Mouse (Mus musculus) intestine, embryonic 16.5 days (tissue): ENCODE results near the gene Fam20b. TPM values are rescaled to one million over a fixed set of nuclear protein-coding genes. Genes with fewer than 3 reads are reported as not detected.

ENCODE experiments used
- ATAC-seq: fragments of 200-750 bp; cut with Nextera tagmentation; 2 replicates; pipeline ENCODE4 v1.8.0; 2017; ENCODE audit warnings: moderate TSS enrichment, moderate library complexity
- H3K27ac ChIP-seq: fragments of 300-500 bp; sonication (generic); 2 replicates; pipeline ENCODE4 v1.5.1; 2014; ENCODE audit warnings: mild to moderate bottlenecking, low read length
- H3K27me3 ChIP-seq: fragments of 300-500 bp; sonication (generic); replicated peaks from 2 replicates; pipeline ENCODE4 v1.6.1; 2014; ENCODE audit warnings: low read length, control low read depth, mixed read lengths; ENCODE audit not compliant: control insufficient read depth, insufficient read depth
- H3K36me3 ChIP-seq: fragments of 300-500 bp; sonication (generic); 2 replicates; pipeline ENCODE4 v1.6.1; 2014; ENCODE audit warnings: low read length, control low read depth; ENCODE audit not compliant: control insufficient read depth, insufficient read depth
- H3K4me1 ChIP-seq: fragments of 300-500 bp; sonication (generic); 2 replicates; pipeline ENCODE4 v1.6.1; 2014; ENCODE audit warnings: low read length, control low read depth, mixed read lengths; ENCODE audit not compliant: control insufficient read depth, insufficient read depth
- H3K4me2 ChIP-seq: fragments of 300-500 bp; sonication (generic); 2 replicates; pipeline ENCODE4 v1.6.1; 2014; ENCODE audit warnings: low read depth, low read length, control low read depth
- H3K4me3 ChIP-seq: fragments of 300-500 bp; sonication (generic); 2 replicates; pipeline ENCODE4 v1.5.1; 2014; ENCODE audit warnings: mild to moderate bottlenecking, low read length
- H3K9ac ChIP-seq: fragments of 300-500 bp; sonication (generic); 2 replicates; pipeline ENCODE4 v1.6.1; 2014; ENCODE audit warnings: low read depth, low read length
- H3K9me3 ChIP-seq: fragments of 300-500 bp; sonication (generic); 2 replicates; pipeline ENCODE4 v1.6.1; 2016; ENCODE audit warnings: low read length, control low read depth; ENCODE audit not compliant: control insufficient read depth
- WGBS: fragments of 180-500 bp; shearing (Covaris S2); extraction: QIAGEN DNeasy Blood & Tissue Kit; methylation state at CpG from one replicate; pipeline ENCODE4 v1.1.7; 2014; 5-methylcytosine and 5-hydroxymethylcytosine counted together
- polyA plus RNA-seq: library from polyadenylated mRNA; unstranded; fragments of >200 nt; fragmentation: Nextera tagmentation; extraction: Ambion mirVana; gene quantifications from 2 replicates; pipeline ENCODE4 v1.2.1, GENCODE M21; 2015

The Fam20b gene
- polyA plus RNA-seq, 1 experiment from 2014 or later = 38.6 TPM

DNA sequence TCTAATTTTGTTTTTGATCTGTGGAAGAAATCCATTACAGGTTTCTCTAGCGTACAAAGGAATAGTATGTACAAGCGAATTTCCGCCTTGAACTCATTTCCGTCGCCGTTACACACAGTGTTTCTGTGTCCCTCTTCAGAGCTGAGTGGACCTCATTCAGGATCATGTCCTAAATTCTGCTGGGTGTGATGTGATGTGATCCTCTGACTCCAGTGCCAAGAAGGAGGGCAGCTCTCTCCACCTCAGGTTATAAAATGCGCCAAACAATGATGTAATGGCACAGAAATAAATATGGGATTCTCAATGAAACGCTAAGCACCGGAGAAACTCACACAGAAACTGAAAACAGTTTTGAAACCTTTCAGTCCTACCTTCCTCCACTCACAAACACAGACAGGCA, 14.7 kb upstream of the Fam20b start:
- WGBS = 79% methylated on average over 9 of the region's 9 CpGs
- Histone ChIP-seq H3K27ac (peak overlapping the region; percentile 76), H3K27me3 (no peaks in the 10 kb centered on the region), H3K4me3 (no peak overlapping the region; the same call in 1 of the 2 replicates), H3K4me1 (peaks cover 6% of the 10 kb centered on the region; the same call in 1 of the 2 replicates), H3K9ac (no peak overlapping the region), H3K4me2 (peak overlapping the region; percentile 16), H3K36me3 (no peaks in the 10 kb centered on the region), H3K9me3 (no peaks in the 10 kb centered on the region)
- no peak for ATAC-seq

DNA sequence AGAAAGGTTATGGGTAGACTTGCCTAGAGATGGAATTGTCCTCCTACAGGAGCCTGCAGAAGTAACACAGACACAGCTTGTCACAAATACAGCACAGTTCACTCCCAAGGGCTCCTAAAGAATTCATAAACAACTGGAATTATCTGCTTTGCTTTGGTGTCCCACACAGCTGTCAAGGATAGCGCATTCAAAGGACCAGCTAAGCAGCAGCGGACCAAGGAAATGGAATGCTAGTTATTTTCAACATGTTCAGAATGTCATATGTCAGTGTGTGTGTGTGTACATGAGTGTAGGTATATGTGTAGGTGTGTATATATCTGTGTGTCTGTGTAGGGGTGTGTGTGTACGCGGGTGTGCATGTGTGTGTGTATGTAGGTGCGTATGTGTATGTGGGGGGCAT, 14.1 kb upstream of the Fam20b start:
- Histone ChIP-seq H3K4me3 (no peak overlapping the region), H3K9me3 (no peaks in the 10 kb centered on the region), H3K4me2 (no peak overlapping the region), H3K9ac (no peak overlapping the region), H3K27me3 (no peaks in the 10 kb centered on the region), H3K27ac (peak overlapping the region; percentile 76), H3K4me1 (peaks cover 6% of the 10 kb centered on the region; the same call in 1 of the 2 replicates), H3K36me3 (no peaks in the 10 kb centered on the region)
- ATAC-seq = no peak
- WGBS = 74% methylated on average over 5 of the region's 5 CpGs

DNA sequence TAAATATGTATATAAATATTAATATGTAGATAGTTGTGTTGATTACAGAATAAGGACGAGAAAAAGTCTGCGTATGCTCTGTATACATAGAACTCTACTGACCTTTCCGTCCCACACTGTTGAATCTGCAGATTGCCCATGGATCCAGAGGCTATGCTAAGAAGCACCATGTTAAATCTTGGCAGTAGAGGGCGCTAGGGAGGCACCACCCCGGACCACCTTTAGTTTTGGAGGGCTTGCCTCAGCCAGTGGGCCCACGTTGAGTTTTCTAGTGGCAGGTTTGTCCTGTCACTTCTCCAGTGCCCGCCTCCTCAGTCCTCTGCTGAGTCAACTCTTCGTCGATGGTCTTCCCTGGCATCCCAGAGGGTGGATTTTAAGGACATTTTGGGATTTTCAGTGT, 11.9 kb upstream of the Fam20b start:
- H3K4me2 ChIP-seq = no peak overlapping the region
- no peaks in the 10 kb centered on the region for H3K27me3 ChIP-seq
- no peak overlapping the region for H3K9ac ChIP-seq
- 65% methylated on average over 9 of the region's 9 CpGs for WGBS
- no peak for ATAC-seq
- H3K27ac ChIP-seq = no peak overlapping the region
- H3K4me3 ChIP-seq = no peak overlapping the region
- H3K4me1 ChIP-seq = peaks cover 12% of the 10 kb centered on the region
- H3K36me3 ChIP-seq = no peaks in the 10 kb centered on the region
- H3K9me3 ChIP-seq = no peaks in the 10 kb centered on the region

DNA sequence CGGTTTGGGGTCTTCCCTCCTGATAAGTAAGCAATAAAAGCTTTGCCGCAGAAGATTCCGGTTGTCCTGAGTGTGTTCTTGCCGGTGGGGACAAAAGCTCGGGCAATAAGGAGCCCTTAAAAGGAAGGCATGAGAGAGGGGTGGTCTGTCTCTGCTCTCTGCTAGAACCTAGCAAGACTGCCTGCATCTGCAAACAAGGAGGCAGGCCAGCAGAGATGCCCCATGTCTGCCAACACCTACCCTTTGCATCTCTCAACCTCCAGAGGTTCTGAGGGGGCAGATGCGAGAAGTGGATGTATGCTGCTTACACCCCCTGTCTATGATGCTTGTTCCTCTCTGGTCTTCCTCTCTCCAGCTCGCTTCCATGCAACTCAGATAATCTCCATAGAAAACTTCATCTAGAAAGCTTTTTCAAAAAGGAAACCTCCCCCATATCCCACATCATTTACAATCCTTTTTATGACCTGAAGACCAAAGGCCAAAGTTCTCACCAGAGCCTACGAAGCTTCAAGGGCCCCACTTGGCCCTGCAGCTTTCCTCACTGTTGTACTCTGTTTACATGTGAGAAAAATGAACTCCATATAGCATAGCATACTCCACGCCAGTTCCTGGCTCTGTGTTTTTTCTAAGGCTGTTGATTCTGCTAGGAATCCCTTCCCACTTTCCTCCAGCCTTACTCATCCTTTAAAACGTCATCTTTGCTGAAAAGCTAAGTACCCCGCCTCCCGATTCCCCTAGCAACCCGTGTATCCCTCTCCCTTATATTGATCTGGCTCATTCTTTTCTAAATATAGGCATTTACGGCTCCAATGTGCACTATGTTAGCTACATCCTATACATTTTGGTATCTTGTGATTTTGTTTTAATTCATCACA, 8.6 kb upstream of the Fam20b start:
- Histone ChIP-seq H3K4me2 (peak overlapping the region; percentile 29), H3K27ac (peak overlapping the region; percentile 84), H3K9me3 (no peaks in the 10 kb centered on the region), H3K36me3 (no peaks in the 10 kb centered on the region), H3K9ac (no peak overlapping the region), H3K4me1 (peaks cover 6% of the 10 kb centered on the region), H3K27me3 (no peaks in the 10 kb centered on the region), H3K4me3 (no peak overlapping the region)
- WGBS = 43% methylated on average over 13 of the region's 14 CpGs
- ATAC-seq = peak; percentile 82

DNA sequence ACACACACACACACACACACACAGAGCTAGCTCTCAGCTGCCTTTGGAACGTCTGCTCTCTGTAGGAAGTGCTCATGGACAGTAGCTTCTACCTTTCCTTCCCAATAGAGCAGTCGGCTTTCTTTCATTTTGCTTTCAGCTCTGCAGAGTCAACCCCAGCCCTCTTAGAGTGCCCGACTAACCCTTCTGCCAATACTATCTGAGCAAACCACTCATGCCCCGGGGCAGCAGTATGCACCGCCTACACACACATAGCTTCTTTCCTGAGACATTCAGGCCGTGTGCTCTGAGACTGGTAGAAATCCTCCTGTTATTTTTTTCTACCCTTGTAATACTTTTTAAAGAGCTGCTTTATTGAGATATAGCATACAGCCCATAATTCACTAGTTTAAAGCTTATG, 3.2 kb upstream of the Fam20b start:
- H3K4me1 ChIP-seq = peaks cover 12% of the 10 kb centered on the region
- no peaks in the 10 kb centered on the region for H3K9me3 ChIP-seq
- no peak overlapping the region for H3K4me2 ChIP-seq
- WGBS = 59% methylated on average over 6 of the region's 6 CpGs
- H3K36me3 ChIP-seq = no peaks in the 10 kb centered on the region
- no peaks in the 10 kb centered on the region for H3K27me3 ChIP-seq
- no peak overlapping the region for H3K27ac ChIP-seq
- no peak for ATAC-seq
- H3K4me3 ChIP-seq = no peak overlapping the region
- H3K9ac ChIP-seq = no peak overlapping the region

DNA sequence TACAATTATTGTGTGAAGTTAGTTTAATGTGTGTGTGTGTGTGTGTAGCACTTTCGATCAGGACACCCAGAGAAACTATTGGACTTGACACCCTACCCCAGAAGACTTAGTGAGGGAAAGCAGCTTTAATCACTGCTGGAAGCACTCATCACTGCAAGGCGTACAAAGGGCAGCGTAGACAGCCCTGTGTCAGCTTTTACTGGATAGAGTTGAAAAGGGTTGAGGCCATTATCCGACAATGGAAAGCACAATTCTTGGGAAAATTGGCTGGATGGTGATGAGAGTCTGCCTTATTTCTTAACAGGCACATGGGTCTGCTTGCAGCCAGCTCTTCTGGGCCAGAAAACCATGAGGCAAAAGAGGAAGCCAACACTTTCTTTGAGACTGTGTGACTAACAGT, 1.2 kb upstream of the Fam20b start:
- Histone ChIP-seq H3K9me3 (no peaks in the 10 kb centered on the region), H3K27me3 (no peaks in the 10 kb centered on the region), H3K4me3 (no peak overlapping the region), H3K4me1 (peaks cover 16% of the 10 kb centered on the region), H3K36me3 (no peaks in the 10 kb centered on the region), H3K9ac (no peak overlapping the region), H3K4me2 (peak overlapping the region; percentile 59; the same call in 1 of the 2 replicates), H3K27ac (peak overlapping the region; percentile 50; the same call in 1 of the 2 replicates)
- WGBS = 69% methylated on average over 4 of the region's 4 CpGs
- ATAC-seq = no peak

DNA sequence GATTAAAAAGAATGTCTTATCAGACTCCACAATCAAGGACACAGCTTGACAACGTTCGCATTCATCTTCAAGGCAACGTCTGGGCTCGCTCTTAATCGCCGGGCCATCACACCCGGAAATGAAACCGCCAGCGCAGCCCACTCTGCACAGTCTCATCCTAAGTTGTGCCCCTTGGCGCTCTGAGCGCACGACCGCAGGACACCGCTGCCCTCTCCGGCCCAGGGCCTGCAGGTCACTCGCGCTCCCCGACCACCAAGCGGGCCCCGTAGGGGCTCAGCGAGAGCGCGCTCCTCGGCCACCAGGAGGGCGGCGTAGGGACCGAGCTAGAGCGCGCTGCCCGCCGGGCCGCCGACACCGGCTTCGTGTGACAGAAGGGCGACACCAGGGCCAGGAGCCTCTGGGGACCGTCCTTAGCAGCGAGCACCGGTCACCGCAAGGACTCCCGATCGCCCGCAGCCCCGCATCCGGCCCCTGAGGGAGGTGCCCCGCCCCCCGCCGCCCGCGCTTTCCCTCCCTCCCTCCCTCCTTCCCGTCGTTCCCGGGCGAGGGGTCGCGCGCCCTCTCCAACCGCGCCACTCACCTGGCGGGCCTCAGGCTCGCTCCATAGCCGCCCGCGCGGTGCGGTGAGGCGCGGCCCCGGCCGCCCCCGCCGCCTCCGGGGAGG, 468 bp downstream of the Fam20b start:
- Histone ChIP-seq H3K9me3 (no peaks in the 10 kb centered on the region), H3K36me3 (no peaks in the 10 kb centered on the region), H3K27ac (peak overlapping the region; percentile 98), H3K4me1 (peaks cover 16% of the 10 kb centered on the region), H3K4me3 (peak overlapping the region; percentile 94), H3K4me2 (peak overlapping the region; percentile 63), H3K9ac (peak overlapping the region; percentile 98), H3K27me3 (no peaks in the 10 kb centered on the region)
- ATAC-seq = peak; percentile 48
- WGBS = under 1% methylated on average over 57 of the region's 73 CpGs

DNA sequence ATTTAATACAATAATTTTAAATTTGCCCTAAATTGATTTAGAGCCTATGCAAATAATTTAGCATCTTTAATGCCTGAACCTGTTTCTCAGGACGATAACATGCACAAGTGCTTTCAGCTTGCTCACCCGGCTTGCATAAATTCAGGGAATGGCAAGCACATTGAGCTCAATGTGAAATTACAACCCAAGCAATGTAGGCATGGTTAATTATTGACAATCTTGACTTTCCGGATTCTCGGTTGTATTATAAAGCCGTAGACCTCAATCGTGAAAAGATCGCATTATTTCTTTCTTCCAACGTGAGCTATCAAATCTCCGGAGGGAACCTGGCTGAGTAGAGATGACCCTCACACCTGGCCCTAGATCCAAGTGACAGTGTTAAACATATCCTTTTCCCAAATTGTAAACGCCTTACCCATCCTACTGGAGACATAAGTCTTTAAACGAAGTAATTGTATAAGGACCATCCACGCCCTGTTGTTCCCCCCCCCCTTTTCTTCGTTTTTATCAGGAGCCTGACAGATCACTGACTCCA, 1.1 kb downstream of the Fam20b start:
- Histone ChIP-seq H3K9me3 (no peaks in the 10 kb centered on the region), H3K4me2 (peak overlapping the region; percentile 63), H3K9ac (peak overlapping the region; percentile 98), H3K36me3 (no peaks in the 10 kb centered on the region), H3K27me3 (no peaks in the 10 kb centered on the region), H3K27ac (peak overlapping the region; percentile 98), H3K4me1 (peaks cover 16% of the 10 kb centered on the region), H3K4me3 (peak overlapping the region; percentile 94)
- 9% methylated on average over 13 of the region's 13 CpGs for WGBS
- peak; percentile 10; the same call in 1 of the 2 replicates for ATAC-seq

DNA sequence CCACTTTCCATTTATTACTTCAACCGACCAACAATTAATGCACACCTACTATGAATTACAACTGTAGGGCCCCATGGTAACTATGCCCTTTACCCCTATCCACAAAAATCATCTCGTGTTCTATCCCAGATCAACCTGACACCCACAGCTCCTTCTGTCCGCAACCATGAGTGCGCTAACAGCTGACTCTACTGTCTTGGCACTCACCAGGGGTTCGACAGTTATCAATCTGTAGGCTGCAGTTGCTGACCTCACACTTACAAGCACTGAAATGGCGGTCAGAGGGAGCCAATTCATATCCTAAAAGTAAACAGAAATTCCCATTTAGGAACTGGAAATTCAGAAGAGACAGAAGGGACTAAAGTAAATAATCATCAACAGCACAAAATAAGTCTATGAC, 2.2 kb downstream of the Fam20b start:
- H3K9ac ChIP-seq = no peak overlapping the region
- H3K4me3 ChIP-seq = 0 out of 2 replicates have a peak overlapping the region, but pooled peaks have one; percentile 14
- 75% methylated on average over 6 of the region's 6 CpGs for WGBS
- peak overlapping the region; percentile 35 for H3K4me2 ChIP-seq
- H3K36me3 ChIP-seq = no peaks in the 10 kb centered on the region
- peak overlapping the region; percentile 72; the same call in 1 of the 2 replicates for H3K27ac ChIP-seq
- peaks cover 16% of the 10 kb centered on the region for H3K4me1 ChIP-seq
- no peaks in the 10 kb centered on the region for H3K27me3 ChIP-seq
- no peak for ATAC-seq
- H3K9me3 ChIP-seq = no peaks in the 10 kb centered on the region
